Comparison of ENCODE assay signal across 9 mouse cellular contexts in the genomic region with DNA sequence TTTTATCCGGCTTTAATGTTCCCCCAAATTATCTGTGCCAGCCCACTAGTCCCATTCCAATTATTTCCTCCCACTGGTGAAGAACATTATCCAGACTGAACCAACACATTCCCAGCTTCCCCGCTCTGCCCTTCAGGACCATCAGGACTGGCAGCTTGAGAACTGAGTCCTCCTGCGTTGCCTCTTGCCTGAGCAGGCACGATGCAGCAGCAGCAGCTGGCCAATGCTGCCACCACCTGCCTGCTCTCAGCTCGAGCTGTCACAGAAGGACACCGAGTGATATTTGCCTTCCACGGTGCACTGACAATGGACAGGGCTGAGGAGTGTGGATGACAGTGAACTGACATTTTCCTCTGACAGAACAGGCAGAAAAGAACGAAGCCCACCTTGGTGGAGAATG.
A peak's percentile ranks its signal among the peaks of the same experiment; 100 is the strongest.
DNase-seq lines count a peak whose midpoint lies in the region; ATAC-seq and TF ChIP-seq lines count a peak whose summit lies in the region.
"Had no signal": no experiment of that assay in that cellular context is flagged by ENCODE, and none has a peak within 500 bp of the region (broad histone marks: within the 10 kb centered on the region; RNA-seq: fewer than 3 reads in every experiment).

No protein-coding gene starts in this region.

- peak overlapping the region; percentile 18; the same call in 1 of the 2 replicates for H3K27ac ChIP-seq in hindbrain, postnatal 0 days
- H3K27ac ChIP-seq in neural tube, embryonic 14.5 days (ENCODE audit: low read depth, low read length) = no peak overlapping the region
- no peak overlapping the region for H3K27ac ChIP-seq in kidney, embryonic 15.5 days
- H3K27ac ChIP-seq: limb, embryonic 13.5 days had no signal

- peak; percentile 87 for TF ChIP-seq CTCF in hindbrain, postnatal 0 days (IDR thresholded peaks at IDR 0.05; ENCODE audit: low read depth)

- no peak overlapping the region for H3K4me3 ChIP-seq in hindbrain, postnatal 0 days (ENCODE audit: low read length)
- H3K4me3 ChIP-seq in neural tube, embryonic 14.5 days (ENCODE audit: low read depth, low read length) = no peak overlapping the region
- H3K4me3 ChIP-seq in kidney, embryonic 15.5 days (replicated peaks) = no peak overlapping the region
- H3K4me3 ChIP-seq: limb, embryonic 13.5 days had no signal

- H3K27me3 ChIP-seq in hindbrain, postnatal 0 days (ENCODE audit: insufficient read depth, low read length) = no peaks in the 10 kb centered on the region
- no peaks in the 10 kb centered on the region for H3K27me3 ChIP-seq in neural tube, embryonic 14.5 days (ENCODE audit: control insufficient read depth, insufficient read depth, low read length)
- H3K27me3 ChIP-seq in kidney, embryonic 15.5 days = no peaks in the 10 kb centered on the region
- H3K27me3 ChIP-seq: limb, embryonic 13.5 days had no signal

- ATAC-seq in hindbrain, postnatal 0 days = peak; percentile 90
- ATAC-seq in neural tube, embryonic 14.5 days (ENCODE audit: low read depth) = peak; percentile 87
- no peak for ATAC-seq in kidney, embryonic 15.5 days (replicated peaks; ENCODE audit: low FRiP score)

- DNase-seq in kidney, postnatal 4 days = peak; percentile 45 to 55
- no peak for DNase-seq in kidney, postnatal 14 days
- peak; percentile 73 to 80 for DNase-seq in cerebellum, postnatal 14 days
- peak; percentile 87 for DNase-seq in hindbrain, postnatal 0 days (ENCODE audit: low spot score)
- DNase-seq in lung, adult 18-20 months = no peak
- DNase-seq in gastrocnemius, postnatal 36 days = no peak

- H3K36me3 ChIP-seq in hindbrain, postnatal 0 days (ENCODE audit: insufficient read depth, low read length) = no peaks in the 10 kb centered on the region
- no peaks in the 10 kb centered on the region for H3K36me3 ChIP-seq in neural tube, embryonic 14.5 days (ENCODE audit: control insufficient read depth, insufficient read depth, low read length)
- H3K36me3 ChIP-seq in kidney, embryonic 15.5 days = no peaks in the 10 kb centered on the region
- H3K36me3 ChIP-seq: limb, embryonic 13.5 days had no signal

- intact Hi-C loops in gastrocnemius, postnatal 36 days (cut with DNase I) = no loop called here

- H3K9ac ChIP-seq in hindbrain, postnatal 0 days (replicated peaks; ENCODE audit: low read length) = peak overlapping the region; percentile 21
- H3K9ac ChIP-seq in neural tube, embryonic 14.5 days (replicated peaks; ENCODE audit: low read depth, low read length) = no peak overlapping the region
- no peak overlapping the region for H3K9ac ChIP-seq in kidney, embryonic 15.5 days
- H3K9ac ChIP-seq: limb, embryonic 13.5 days had no signal

- H3K9me3 ChIP-seq in hindbrain, postnatal 0 days (ENCODE audit: low read length) = no peaks in the 10 kb centered on the region
- no peaks in the 10 kb centered on the region for H3K9me3 ChIP-seq in neural tube, embryonic 14.5 days (ENCODE audit: control insufficient read depth, low read length)
- H3K9me3 ChIP-seq in kidney, embryonic 15.5 days (replicated peaks) = no peaks in the 10 kb centered on the region
- H3K9me3 ChIP-seq: limb, embryonic 13.5 days had no signal

- 24% methylated on average over 8 of the region's 8 CpGs for WGBS in hindbrain, postnatal 0 days
- WGBS in neural tube, embryonic 14.5 days = 32% methylated on average over 8 of the region's 8 CpGs
- WGBS in kidney, embryonic 15.5 days = 48% methylated on average over 8 of the region's 8 CpGs

- peaks cover 10% of the 10 kb centered on the region for H3K4me1 ChIP-seq in hindbrain, postnatal 0 days (ENCODE audit: insufficient read depth, low read length)
- peaks cover 6% of the 10 kb centered on the region; the same call in 1 of the 2 replicates for H3K4me1 ChIP-seq in neural tube, embryonic 14.5 days (ENCODE audit: control insufficient read depth, insufficient read depth, low read length)
- H3K4me1 ChIP-seq in kidney, embryonic 15.5 days = peaks cover 20% of the 10 kb centered on the region

- no peak overlapping the region for H3K4me2 ChIP-seq in hindbrain, postnatal 0 days (ENCODE audit: low read depth, low read length)
- no peak overlapping the region for H3K4me2 ChIP-seq in neural tube, embryonic 14.5 days (ENCODE audit: low read depth, low read length)
- H3K4me2 ChIP-seq in kidney, embryonic 15.5 days = no peak overlapping the region
- H3K4me2 ChIP-seq: limb, embryonic 13.5 days had no signal

Comparison
In these comparisons a context has a peak if more than half of its experiments do, and no peak if none do; other contexts are left out.
1. DNase-seq: peak in kidney, postnatal 4 days (2 of 2), cerebellum, postnatal 14 days (2 of 2) and hindbrain, postnatal 0 days (single experiment); none in kidney, postnatal 14 days (single experiment), lung, adult 18-20 months (0 of 2) and gastrocnemius, postnatal 36 days (0 of 2).